ENCODE assay signal across 8 mouse cellular contexts in the genomic region with DNA sequence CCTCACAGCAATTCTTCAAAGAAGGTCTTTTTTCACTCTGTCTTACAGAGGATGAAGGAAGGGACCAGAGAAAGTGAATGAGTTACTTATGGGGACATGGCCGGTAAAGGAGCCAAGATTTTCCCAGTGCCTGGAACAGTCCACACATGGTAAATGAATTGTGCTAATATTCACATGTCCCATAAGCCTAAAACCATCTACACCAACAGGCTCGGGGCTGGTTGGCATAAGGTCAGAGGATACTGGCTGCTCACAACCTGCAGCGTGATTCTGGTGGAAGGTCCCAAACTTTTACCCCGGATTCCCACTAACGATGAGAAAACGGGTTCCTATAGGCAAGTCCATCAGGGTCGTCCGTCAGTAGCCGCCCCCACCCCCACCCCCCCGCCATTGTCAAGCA. TPM values are rescaled to one million over a fixed set of nuclear protein-coding genes. Genes with fewer than 3 reads are reported as not detected.
DNase-seq lines count a peak whose midpoint lies in the region; ATAC-seq and TF ChIP-seq lines count a peak whose summit lies in the region.

No protein-coding gene starts in this region.

- DNase-seq in heart, adult 9 months (ENCODE audit: low spot score in 2 of 2) = no peak
- no peak for DNase-seq in ES-E14 (ENCODE audit: low read depth, low spot score)
- DNase-seq in spleen, postnatal 14 days (ENCODE audit: low spot score in 2 of 2) = no peak
- no peak for DNase-seq in urinary bladder, postnatal 10 days (ENCODE audit: low spot score)
- no peak for DNase-seq in adrenal gland, postnatal 4 days (ENCODE audit: low spot score in 2 of 2)

- no peaks in the 10 kb centered on the region for H3K36me3 ChIP-seq in heart, embryonic 13.5 days
- no peaks in the 10 kb centered on the region; the same call in 1 of the 2 replicates for H3K36me3 ChIP-seq in ES-E14 (ENCODE audit: control insufficient read depth, insufficient read depth, low read length, poor library complexity, severe bottlenecking)
- H3K36me3 ChIP-seq in forebrain, embryonic 16.5 days (ENCODE audit: control insufficient read depth, insufficient read depth) = no peaks in the 10 kb centered on the region
- no peaks in the 10 kb centered on the region for H3K36me3 ChIP-seq in liver, embryonic 15.5 days (replicated peaks)

- 19% methylated on average over 10 of the region's 10 CpGs for WGBS in heart, embryonic 13.5 days
- 12% methylated on average over 10 of the region's 10 CpGs for WGBS in forebrain, embryonic 16.5 days
- WGBS in liver, embryonic 15.5 days (ENCODE audit: insufficient replicate concordance) = 17% methylated on average over 10 of the region's 10 CpGs

- H3K9ac ChIP-seq in heart, embryonic 13.5 days = peak overlapping the region; percentile 91
- peak overlapping the region; percentile 73 for H3K9ac ChIP-seq in ES-E14 (ENCODE audit: insufficient read depth, low read depth, low read length, poor library complexity, severe bottlenecking)
- H3K9ac ChIP-seq in forebrain, embryonic 16.5 days (replicated peaks; ENCODE audit: low read depth, low read length) = peak overlapping the region; percentile 94
- peak overlapping the region; percentile 39; the same call in 1 of the 2 replicates for H3K9ac ChIP-seq in liver, embryonic 15.5 days

- in situ Hi-C loops in ES-E14 (cut with MboI; ENCODE audit: low sequenced_read_pairs in 2 of 2, unreplicated experiment in 2 of 2) = no loop called here

- H3K9me3 ChIP-seq in heart, embryonic 13.5 days = no peaks in the 10 kb centered on the region
- H3K9me3 ChIP-seq in ES-E14 (ENCODE audit: control insufficient read depth, insufficient read depth, low read depth, low read length) = no peaks in the 10 kb centered on the region
- H3K9me3 ChIP-seq in forebrain, embryonic 16.5 days (ENCODE audit: control insufficient read depth, low read length) = no peaks in the 10 kb centered on the region
- H3K9me3 ChIP-seq in liver, embryonic 15.5 days (replicated peaks) = no peaks in the 10 kb centered on the region

- no peak for ATAC-seq in heart, embryonic 13.5 days (ENCODE audit: extremely low read depth, insufficient number of reproducible peaks, low FRiP score, low TSS enrichment)
- no peak for ATAC-seq in forebrain, embryonic 16.5 days
- ATAC-seq in liver, embryonic 15.5 days (ENCODE audit: insufficient read depth) = no peak

- H3K4me3 ChIP-seq in heart, embryonic 13.5 days = peak overlapping the region; percentile 91
- peak overlapping the region; percentile 74 to 75 for H3K4me3 ChIP-seq in ES-E14 (ENCODE audit: insufficient read depth in 1 of 2, low read depth in 1 of 2, low read length in 2 of 2, poor library complexity in 1 of 2, severe bottlenecking in 1 of 2)
- peak overlapping the region; percentile 91 for H3K4me3 ChIP-seq in forebrain, embryonic 16.5 days (replicated peaks; ENCODE audit: low read length)
- H3K4me3 ChIP-seq in liver, embryonic 15.5 days (replicated peaks) = peak overlapping the region; percentile 63

- peak overlapping the region; percentile 90 for H3K4me2 ChIP-seq in heart, embryonic 13.5 days
- H3K4me2 ChIP-seq in forebrain, embryonic 16.5 days (ENCODE audit: low read length) = peak overlapping the region; percentile 82
- H3K4me2 ChIP-seq in liver, embryonic 15.5 days = peak overlapping the region; percentile 71

- H3K27me3 ChIP-seq in heart, embryonic 13.5 days (replicated peaks) = 0 out of 2 replicates have a peak, but pooled peaks cover 7% of the 10 kb centered on the region
- no peaks in the 10 kb centered on the region for H3K27me3 ChIP-seq in forebrain, embryonic 16.5 days (replicated peaks; ENCODE audit: control insufficient read depth, insufficient read depth, low read length)
- peaks cover 17% of the 10 kb centered on the region for H3K27me3 ChIP-seq in liver, embryonic 15.5 days

- peaks cover 6% of the 10 kb centered on the region; the same call in 1 of the 2 replicates for H3K4me1 ChIP-seq in heart, embryonic 13.5 days
- peaks cover 0 to 7% of the 10 kb centered on the region in 2 experiments; a peak in 2 of 4 replicates for H3K4me1 ChIP-seq in ES-E14 (ENCODE audit: control insufficient read depth in 2 of 2, insufficient read depth in 2 of 2, low read length in 2 of 2, poor library complexity in 1 of 2)
- peaks cover 24% of the 10 kb centered on the region for H3K4me1 ChIP-seq in forebrain, embryonic 16.5 days (replicated peaks; ENCODE audit: control insufficient read depth, insufficient read depth, low read length)
- H3K4me1 ChIP-seq in liver, embryonic 15.5 days (replicated peaks) = peaks cover 4% of the 10 kb centered on the region; the same call in 1 of the 2 replicates

- no peak overlapping the region for H3K27ac ChIP-seq in heart, embryonic 13.5 days (replicated peaks)
- H3K27ac ChIP-seq in ES-E14 (ENCODE audit: insufficient read depth, low read depth, low read length, poor library complexity, severe bottlenecking) = no peak overlapping the region
- no peak overlapping the region for H3K27ac ChIP-seq in forebrain, embryonic 16.5 days (ENCODE audit: low read length)
- no peak overlapping the region for H3K27ac ChIP-seq in liver, embryonic 15.5 days (replicated peaks)

TF ChIP-seq in ES-E14, 5 proteins besides CTCF, POLR2A, EP300 and RAD21:
- TF ChIP-seq MAFK (IDR thresholded peaks at IDR 0.05; ENCODE audit: insufficient read depth, low read depth, low read length) (no peak), ZC3H11A (IDR thresholded peaks at IDR 0.05; ENCODE audit: borderline replicate concordance, low read depth, low read length) (no peak), HCFC1 (IDR thresholded peaks at IDR 0.05; ENCODE audit: borderline replicate concordance, insufficient read depth, low read length) (no peak), ZNF384 (IDR thresholded peaks at IDR 0.05; ENCODE audit: low read depth, low read length) (no peak), CHD2 (IDR thresholded peaks at IDR 0.05; ENCODE audit: low read depth, low read length) (no peak)

RNA-seq across cellular contexts. Expression of gene Pomgnt2, which starts 1.8 kb away (rescaled TPM):
- polyA plus RNA-seq in heart, embryonic 13.5 days (2015; fragmentation: Nextera tagmentation; extraction: Ambion mirVana) = 11.7 and 12.4 TPM in 2 replicates
- 12.9 and 21.6 TPM in 2 replicates for total RNA-seq in ES-E14 (2012; rRNA removed)
- polyA plus RNA-seq in forebrain, embryonic 16.5 days (2015; fragmentation: Nextera tagmentation; extraction: Ambion mirVana) = 28.3 and 32.5 TPM in 2 replicates
- polyA plus RNA-seq in liver, embryonic 15.5 days (2015; fragmentation: Nextera tagmentation; extraction: Ambion mirVana) = 2.9 and 4.2 TPM in 2 replicates
- 10 to 100 TPM; 15.6 to 19.9 TPM for total RNA-seq in adrenal gland, postnatal 4 days (2021)

RNA-seq across cellular contexts. Expression of gene Fam198a, which starts 44.3 kb away (rescaled TPM):
- polyA plus RNA-seq in heart, embryonic 13.5 days (2015; fragmentation: Nextera tagmentation; extraction: Ambion mirVana) = 0.90 and 0.94 TPM in 2 replicates
- 0.32 and 0.36 TPM in 2 replicates for total RNA-seq in ES-E14 (2012; rRNA removed)
- polyA plus RNA-seq in forebrain, embryonic 16.5 days (2015; fragmentation: Nextera tagmentation; extraction: Ambion mirVana) = 1.6 and 1.8 TPM in 2 replicates
- polyA plus RNA-seq in liver, embryonic 15.5 days (2015; fragmentation: Nextera tagmentation; extraction: Ambion mirVana) = 0.24 and 0.55 TPM in 2 replicates
- total RNA-seq in adrenal gland, postnatal 4 days (2021) = 1 to 10 TPM; 6.8 to 8.4 TPM

Comparison
In these comparisons a context has a peak if more than half of its experiments do, and no peak if none do; other contexts are left out.
1. H3K9ac ChIP-seq: peak in every context shown above with its lines; median percentile 94 in forebrain, embryonic 16.5 days; 91 in heart, embryonic 13.5 days; 73 in ES-E14; 39 in liver, embryonic 15.5 days.